Mouse (Mus musculus) neural tube, embryonic 11.5 days (tissue): ENCODE results near the gene Lce3e. TPM values are rescaled to one million over a fixed set of nuclear protein-coding genes. Genes with fewer than 3 reads are reported as not detected.

ENCODE experiments used
- ATAC-seq: fragments of 200-750 bp; cut with Nextera tagmentation; 2 replicates; pipeline ENCODE4 v1.8.0; 2017; ENCODE audit warnings: moderate number of reproducible peaks, mild to moderate bottlenecking, moderate TSS enrichment, moderate library complexity; ENCODE audit not compliant: insufficient read depth, low FRiP score, low TSS enrichment
- DNase-seq: peaks from one replicate; pipeline ENCODE4 v3.0.0-alpha.2; 2015; ENCODE audit warnings: low spot score
- H3K27ac ChIP-seq: fragments of 300-500 bp; sonication (generic); 2 replicates; pipeline ENCODE4 v1.5.1; 2014; ENCODE audit warnings: low read depth, mild to moderate bottlenecking, low read length
- H3K27me3 ChIP-seq: fragments of 300-500 bp; sonication (generic); 2 replicates; pipeline ENCODE4 v1.6.1; 2014; ENCODE audit warnings: mild to moderate bottlenecking, low read length, mixed read lengths; ENCODE audit not compliant: control insufficient read depth, insufficient read depth
- H3K36me3 ChIP-seq: fragments of 300-500 bp; sonication (generic); 2 replicates; pipeline ENCODE4 v1.6.1; 2014; ENCODE audit warnings: mild to moderate bottlenecking, low read length, moderate library complexity, mixed read lengths; ENCODE audit not compliant: control insufficient read depth, insufficient read depth
- H3K4me1 ChIP-seq: fragments of 300-500 bp; sonication (generic); 2 replicates; pipeline ENCODE4 v1.6.1; 2014; ENCODE audit warnings: low read length, mixed read lengths; ENCODE audit not compliant: control insufficient read depth, insufficient read depth
- H3K4me2 ChIP-seq: fragments of 300-500 bp; sonication (generic); 2 replicates; pipeline ENCODE4 v1.6.1; 2014; ENCODE audit warnings: low read depth, mild to moderate bottlenecking, moderate library complexity
- H3K4me3 ChIP-seq: fragments of 300-500 bp; sonication (generic); 2 replicates; pipeline ENCODE4 v1.5.1; 2014; ENCODE audit warnings: low read depth, low read length
- H3K9ac ChIP-seq: fragments of 300-500 bp; sonication (generic); 2 replicates; pipeline ENCODE4 v1.6.1; 2014; ENCODE audit warnings: mild to moderate bottlenecking, low read length
- H3K9me3 ChIP-seq: fragments of 300-500 bp; sonication (generic); 2 replicates; pipeline ENCODE4 v1.6.1; 2016; ENCODE audit warnings: low read length; ENCODE audit not compliant: control insufficient read depth
- WGBS: fragments of 180-500 bp; shearing (Covaris S2); extraction: QIAGEN DNeasy Blood & Tissue Kit; methylation state at CpG from one replicate; pipeline ENCODE4 v1.1.7; 2014; 5-methylcytosine and 5-hydroxymethylcytosine counted together
- polyA plus RNA-seq: library from polyadenylated mRNA; unstranded; fragments of >200 nt; fragmentation: Nextera tagmentation; extraction: Ambion mirVana; gene quantifications from 2 replicates; pipeline ENCODE4 v1.2.1, GENCODE M21; 2014

The Lce3e gene
- not detected in 2 replicates for polyA plus RNA-seq

DNA sequence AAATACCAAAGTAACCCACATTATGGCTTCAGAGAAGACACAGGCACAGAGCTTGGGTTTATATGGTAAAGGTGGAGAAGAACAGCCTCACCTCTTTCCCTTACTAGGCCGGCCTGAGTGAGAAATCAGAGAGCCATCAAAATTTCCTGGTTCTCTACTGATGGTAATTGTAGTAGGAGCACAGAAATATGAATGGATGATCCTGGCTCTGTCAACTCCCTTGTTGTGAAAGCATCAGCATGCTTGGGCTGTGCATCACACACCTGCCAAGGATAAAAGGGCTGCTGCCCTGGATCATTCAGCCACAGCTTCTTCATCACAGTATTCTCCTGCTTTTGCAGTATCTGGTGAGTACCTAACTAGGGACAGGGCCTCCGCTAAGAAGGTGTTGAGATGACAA lies at the start of gene Lce3e:
TSS of gene Lce3e (plus strand) at position 301 of the 400 bp plus-strand sequence.
- Histone ChIP-seq H3K36me3 (no peaks in the 10 kb centered on the region), H3K4me3 (no peak within 1 kb of the TSS), H3K4me2 (no peak within 1 kb of the TSS), H3K27me3 (no peaks in the 10 kb centered on the region), H3K9ac (no peak within 1 kb of the TSS), H3K9me3 (no peaks in the 10 kb centered on the region), H3K4me1 (no peaks in the 10 kb centered on the region), H3K27ac (no peak within 1 kb of the TSS)
- ATAC-seq: no peak
- DNase-seq: no peak
- 99% methylated on average over 2 of the region's 2 CpGs for WGBS

DNA sequence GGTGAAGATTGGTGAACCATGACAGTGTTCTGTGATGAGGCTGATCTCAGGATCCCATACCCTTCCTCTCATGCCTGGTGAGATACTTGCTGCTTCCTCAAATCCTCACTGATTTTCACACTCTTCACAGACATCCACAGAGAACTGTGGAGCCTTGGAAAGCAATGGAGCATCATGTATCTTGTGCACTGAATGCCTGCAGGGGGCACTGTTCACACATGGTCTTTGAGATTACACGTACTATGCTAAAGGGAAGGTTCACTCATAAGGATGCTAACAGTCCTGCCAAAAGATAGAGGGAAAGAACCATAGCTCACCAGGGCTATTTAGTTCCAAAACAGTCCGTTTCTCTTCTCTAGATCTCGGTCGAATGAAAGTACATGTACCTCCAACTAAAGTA lies 46.5 kb upstream of the Lce3e start:
- H3K27me3 ChIP-seq: no peaks in the 10 kb centered on the region
- H3K4me1 ChIP-seq: no peaks in the 10 kb centered on the region
- no peak overlapping the region for H3K4me3 ChIP-seq
- H3K9me3 ChIP-seq: no peaks in the 10 kb centered on the region
- H3K9ac ChIP-seq: no peak overlapping the region
- no peak for ATAC-seq
- DNase-seq: peak; percentile 30
- no peak overlapping the region for H3K4me2 ChIP-seq
- H3K27ac ChIP-seq: no peak overlapping the region
- WGBS: 59% methylated on average over 4 of the region's 4 CpGs
- no peaks in the 10 kb centered on the region for H3K36me3 ChIP-seq

DNA sequence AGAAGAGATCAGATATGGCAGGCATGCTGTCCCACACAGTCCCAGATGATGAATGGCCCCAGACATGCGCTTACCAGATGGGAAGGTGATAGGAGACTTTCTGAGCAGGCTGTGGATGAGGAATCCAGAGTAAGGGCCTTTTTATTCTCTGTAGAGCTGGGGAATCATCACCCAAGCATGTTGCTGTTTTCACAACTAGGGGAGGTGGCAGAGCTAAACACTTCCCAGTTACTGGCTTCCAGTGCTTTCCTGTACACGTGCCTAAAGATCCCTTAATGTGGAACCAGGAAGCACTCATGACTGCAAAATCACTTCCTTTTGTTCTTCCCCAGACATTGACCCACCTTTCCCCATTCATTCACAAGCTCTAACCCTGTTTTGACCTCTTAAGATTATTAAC lies 40.7 kb upstream of the Lce3e start, which contains the start of gene Lce3a:
TSS of gene Lce3a (minus strand) at position 101 of the 400 bp plus-strand sequence.
- DNase-seq (no peak), ATAC-seq (no peak)
- Histone ChIP-seq H3K9me3 (no peaks in the 10 kb centered on the region), H3K36me3 (no peaks in the 10 kb centered on the region), H3K9ac (no peak within 1 kb of the TSS), H3K27me3 (no peaks in the 10 kb centered on the region), H3K4me2 (no peak within 1 kb of the TSS), H3K4me3 (no peak within 1 kb of the TSS), H3K27ac (no peak within 1 kb of the TSS), H3K4me1 (no peaks in the 10 kb centered on the region)
- WGBS: 76% methylated on average over 2 of the region's 2 CpGs

DNA sequence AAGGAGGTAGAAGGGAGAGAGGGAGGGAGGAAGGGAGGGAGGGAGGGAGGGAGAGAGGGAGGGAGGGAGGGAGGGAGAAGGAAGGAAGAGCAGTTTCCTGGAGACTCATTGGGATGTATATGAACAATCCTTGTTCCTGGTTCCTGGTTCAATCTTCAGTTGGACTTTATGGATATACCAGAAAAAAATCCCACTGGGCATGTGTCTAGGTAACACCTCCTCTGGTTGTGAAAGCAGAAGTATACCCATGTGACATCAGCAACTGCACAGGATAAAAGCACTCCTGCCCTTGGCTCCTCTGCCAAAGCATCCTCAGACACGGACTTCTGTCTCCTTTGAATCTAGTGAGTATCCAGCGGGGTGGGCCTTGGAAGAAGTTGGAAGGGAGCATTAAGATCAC lies 34.2 kb upstream of the Lce3e start, which contains the start of gene Lce3b:
TSS of gene Lce3b (plus strand) at position 301 of the 400 bp plus-strand sequence.
- no peaks in the 10 kb centered on the region for H3K36me3 ChIP-seq
- H3K4me1 ChIP-seq: no peaks in the 10 kb centered on the region
- H3K4me3 ChIP-seq: no peak within 1 kb of the TSS
- H3K27ac ChIP-seq: no peak within 1 kb of the TSS
- no peaks in the 10 kb centered on the region for H3K9me3 ChIP-seq
- ATAC-seq (no peak), DNase-seq (no peak)
- no peak within 1 kb of the TSS for H3K9ac ChIP-seq
- no peak within 1 kb of the TSS for H3K4me2 ChIP-seq
- no peaks in the 10 kb centered on the region for H3K27me3 ChIP-seq
- 73% methylated on average over 2 of the region's 2 CpGs for WGBS

DNA sequence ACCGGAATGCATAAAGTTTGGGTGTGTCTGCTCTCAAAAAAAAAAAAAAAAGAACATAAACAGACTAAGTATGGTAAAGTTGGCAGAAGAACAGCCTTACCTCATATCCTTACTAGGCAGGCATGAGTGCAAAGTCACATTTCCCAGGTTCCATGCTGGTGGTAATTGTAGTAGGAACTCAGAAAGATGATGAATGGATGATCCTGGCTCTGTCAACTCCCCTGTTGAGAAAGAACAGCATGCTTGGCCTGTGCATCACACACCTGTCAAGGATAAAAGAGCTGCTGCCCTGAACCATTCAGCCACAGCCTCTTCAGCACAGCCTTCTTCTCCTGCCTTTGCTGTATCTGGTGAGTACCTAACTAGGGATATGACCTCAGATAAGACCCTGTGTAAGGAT lies 22.7 kb upstream of the Lce3e start, which contains the start of gene Lce3c:
TSS of gene Lce3c (plus strand) at position 301 of the 400 bp plus-strand sequence.
- Histone ChIP-seq H3K27me3 (no peaks in the 10 kb centered on the region), H3K27ac (no peak within 1 kb of the TSS), H3K9me3 (no peaks in the 10 kb centered on the region), H3K36me3 (no peaks in the 10 kb centered on the region), H3K9ac (no peak within 1 kb of the TSS), H3K4me2 (no peak within 1 kb of the TSS), H3K4me3 (no peak within 1 kb of the TSS), H3K4me1 (no peaks in the 10 kb centered on the region)
- DNase-seq (no peak), ATAC-seq (no peak)
- 82% methylated on average over 1 of the region's 1 CpGs for WGBS

DNA sequence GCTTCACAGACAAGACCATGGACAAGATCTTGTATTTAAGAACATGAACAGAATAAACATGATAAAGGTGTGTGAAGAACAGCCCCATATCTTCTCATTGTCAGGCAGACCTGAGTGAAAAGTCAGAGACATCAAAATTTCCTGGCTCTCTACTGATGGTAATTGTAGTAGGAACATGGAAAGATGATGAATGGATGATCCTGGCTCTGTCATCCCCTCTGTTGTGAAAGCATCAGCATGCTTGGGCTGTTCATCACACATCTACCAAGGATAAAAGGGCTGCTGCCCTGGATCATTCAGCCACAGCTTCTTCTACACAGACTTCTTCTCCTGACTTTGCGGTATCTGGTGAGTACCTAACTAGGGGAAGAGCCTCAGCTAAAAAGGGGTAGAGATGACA lies 9.8 kb upstream of the Lce3e start, which contains the start of gene Lce3d:
TSS of gene Lce3d (plus strand) at position 301 of the 400 bp plus-strand sequence.
- Histone ChIP-seq H3K4me2 (no peak within 1 kb of the TSS), H3K27me3 (no peaks in the 10 kb centered on the region), H3K9me3 (no peaks in the 10 kb centered on the region), H3K4me1 (no peaks in the 10 kb centered on the region), H3K27ac (no peak within 1 kb of the TSS), H3K4me3 (no peak within 1 kb of the TSS), H3K9ac (no peak within 1 kb of the TSS), H3K36me3 (no peaks in the 10 kb centered on the region)
- no peak for DNase-seq
- 88% methylated on average over 1 of the region's 1 CpGs for WGBS
- no peak for ATAC-seq

DNA sequence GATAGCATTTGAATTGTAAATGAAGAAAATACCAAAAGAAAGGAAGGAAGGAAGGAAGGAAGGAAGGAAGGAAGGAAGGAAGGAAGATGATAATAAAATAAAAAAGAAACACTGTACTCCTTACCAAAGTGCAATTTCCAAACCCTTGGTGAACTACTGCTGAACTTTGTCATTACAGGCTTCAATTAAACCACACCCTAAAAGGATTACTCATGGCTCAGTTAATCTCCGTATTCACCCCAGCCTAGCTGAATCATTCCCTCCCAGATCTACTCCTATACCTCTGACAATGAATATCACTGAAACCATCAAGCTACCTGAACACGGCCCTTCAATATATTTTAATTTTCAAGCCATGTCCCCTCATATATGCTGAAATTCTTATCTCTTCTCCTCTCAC lies 11.6 kb downstream of the Lce3e start:
- Histone ChIP-seq H3K27me3 (no peaks in the 10 kb centered on the region), H3K9me3 (no peaks in the 10 kb centered on the region), H3K9ac (no peak overlapping the region), H3K27ac (no peak overlapping the region), H3K36me3 (no peaks in the 10 kb centered on the region), H3K4me1 (no peaks in the 10 kb centered on the region), H3K4me2 (no peak overlapping the region), H3K4me3 (no peak overlapping the region)
- ATAC-seq (no peak), DNase-seq (no peak)
- WGBS: 91% methylated on average over 2 of the region's 2 CpGs

DNA sequence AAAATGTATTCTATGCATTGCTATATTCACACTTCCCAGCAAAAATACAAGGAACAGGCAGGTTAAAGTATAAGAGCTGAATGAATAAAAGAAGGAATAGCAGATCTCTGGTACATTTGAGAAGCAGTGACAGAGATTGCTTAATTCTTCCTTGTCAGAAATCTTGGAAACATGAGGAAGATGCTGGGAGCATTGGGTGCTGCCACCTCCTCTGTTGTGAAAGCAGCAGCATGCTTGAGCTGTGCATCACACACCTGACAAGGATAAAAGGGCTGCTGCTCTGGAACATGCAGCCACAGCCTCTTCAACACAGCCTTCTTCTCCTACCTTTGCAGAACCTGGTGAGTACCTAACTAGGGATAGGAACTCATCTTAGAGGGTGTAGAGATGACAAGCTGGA lies 25.1 kb downstream of the Lce3e start, which contains the start of gene Lce3f:
TSS of gene Lce3f (plus strand) at position 301 of the 400 bp plus-strand sequence.
- H3K27me3 ChIP-seq: no peaks in the 10 kb centered on the region
- no peak within 1 kb of the TSS for H3K9ac ChIP-seq
- no peak within 1 kb of the TSS for H3K27ac ChIP-seq
- ATAC-seq: no peak
- H3K4me2 ChIP-seq: no peak within 1 kb of the TSS
- no peaks in the 10 kb centered on the region for H3K36me3 ChIP-seq
- DNase-seq: no peak
- H3K4me1 ChIP-seq: no peaks in the 10 kb centered on the region
- no peak within 1 kb of the TSS for H3K4me3 ChIP-seq
- no peaks in the 10 kb centered on the region for H3K9me3 ChIP-seq

DNA sequence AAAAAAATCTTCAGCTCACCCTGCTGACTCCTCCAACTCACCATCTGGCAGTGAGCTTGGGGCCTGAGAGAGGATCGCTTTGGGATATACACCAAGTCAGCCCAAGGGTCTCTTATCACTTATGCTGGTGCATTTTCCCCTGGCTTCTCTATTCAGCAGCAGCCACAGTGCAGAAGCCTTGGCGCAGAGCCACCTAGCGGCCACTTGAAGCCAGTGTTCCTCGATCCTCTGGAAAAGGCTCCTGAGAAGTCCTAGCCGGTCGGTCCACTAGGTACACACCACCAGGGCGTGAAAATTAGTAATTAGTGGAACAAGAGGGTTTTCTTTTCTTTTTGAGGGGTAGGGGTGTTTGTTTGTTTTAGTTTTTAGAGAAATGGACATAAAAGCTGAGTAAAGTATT lies 31.8 kb downstream of the Lce3e start:
- DNase-seq: peak; percentile 75
- Histone ChIP-seq H3K9me3 (no peaks in the 10 kb centered on the region), H3K36me3 (no peaks in the 10 kb centered on the region), H3K4me3 (no peak overlapping the region), H3K4me2 (no peak overlapping the region), H3K27me3 (no peaks in the 10 kb centered on the region), H3K4me1 (no peaks in the 10 kb centered on the region), H3K9ac (no peak overlapping the region), H3K27ac (no peak overlapping the region)
- ATAC-seq: peak; percentile 76
- WGBS: 8% methylated on average over 7 of the region's 7 CpGs
